Mouse (Mus musculus) stomach, embryonic 15.5 days (tissue): ENCODE data around the gene Wdr38. TPM values are rescaled to one million over a fixed set of nuclear protein-coding genes. Genes with fewer than 3 reads are reported as not detected.
"Not testable (repeated sequence)": the region's sequence is repeated elsewhere in the genome, so short reads cannot be mapped to it uniquely, and the experiment has no call there.

Experiments
- ATAC-seq: fragments of 200-750 bp; cut with Nextera tagmentation; 2 replicates; pipeline ENCODE4 v1.8.0; 2017; ENCODE audit warnings: low read depth, moderate number of reproducible peaks, moderate TSS enrichment; ENCODE audit not compliant: insufficient read depth, low FRiP score
- H3K27ac ChIP-seq: fragments of 300-500 bp; sonication (generic); 2 replicates; pipeline ENCODE4 v1.5.1; 2015; ENCODE audit warnings: mild to moderate bottlenecking, inconsistent platforms
- H3K27me3 ChIP-seq: fragments of 300-500 bp; sonication (generic); replicated peaks from 2 replicates; pipeline ENCODE4 v1.6.1; 2015; ENCODE audit warnings: inconsistent platforms
- H3K36me3 ChIP-seq: fragments of 300-500 bp; sonication (generic); 2 replicates; pipeline ENCODE4 v1.6.1; 2015; ENCODE audit warnings: inconsistent platforms
- H3K4me1 ChIP-seq: fragments of 300-500 bp; sonication (generic); 2 replicates; pipeline ENCODE4 v1.6.1; 2015; ENCODE audit warnings: inconsistent platforms
- H3K4me2 ChIP-seq: fragments of 300-500 bp; sonication (generic); 2 replicates; pipeline ENCODE4 v1.6.1; 2015; ENCODE audit warnings: mild to moderate bottlenecking, inconsistent platforms
- H3K4me3 ChIP-seq: fragments of 300-500 bp; sonication (generic); replicated peaks from 2 replicates; pipeline ENCODE4 v1.5.1; 2015; ENCODE audit warnings: inconsistent platforms
- H3K9ac ChIP-seq: fragments of 300-500 bp; sonication (generic); 2 replicates; pipeline ENCODE4 v1.6.1; 2015; ENCODE audit warnings: inconsistent platforms
- H3K9me3 ChIP-seq: fragments of 300-500 bp; sonication (generic); 2 replicates; pipeline ENCODE4 v1.6.1; 2016; ENCODE audit warnings: inconsistent platforms
- WGBS: fragments of 180-500 bp; shearing (Covaris S2); methylation state at CpG from one replicate; pipeline ENCODE4 v1.1.7; 2015; 5-methylcytosine and 5-hydroxymethylcytosine counted together
- polyA plus RNA-seq: library from polyadenylated mRNA; unstranded; fragments of >200 nt; fragmentation: Nextera tagmentation; extraction: Ambion mirVana; gene quantifications from 2 replicates; pipeline ENCODE4 v1.2.1, GENCODE M21; 2015

Wdr38 gene
- polyA plus RNA-seq, 1 experiment from 2014 or later: 1.9 TPM

DNA sequence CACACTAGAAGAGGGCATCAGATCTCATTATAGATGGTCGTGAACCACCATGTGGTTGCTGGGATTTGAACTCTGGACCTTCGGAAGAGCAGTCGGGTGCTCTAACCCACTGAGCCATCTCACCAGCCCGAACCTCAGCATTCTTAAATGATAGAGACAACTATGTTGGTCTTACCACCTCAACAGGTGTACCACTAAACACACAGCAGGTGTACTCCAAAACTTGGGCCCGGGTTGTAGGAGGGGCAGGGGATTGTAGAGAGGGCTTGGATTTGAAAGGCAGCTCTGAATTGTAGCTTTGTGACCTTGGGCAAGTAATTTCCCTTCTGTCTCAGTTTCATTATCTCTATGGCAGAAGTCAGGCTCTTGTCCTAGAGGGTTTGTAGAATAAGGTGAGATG, 12.9 kb downstream of the Wdr38 start:
- H3K9ac ChIP-seq, H3K4me2 ChIP-seq, H3K27ac ChIP-seq, H3K4me3 ChIP-seq, H3K27me3 ChIP-seq, H3K9me3 ChIP-seq, ATAC-seq: not testable (repeated sequence)
- 95% methylated on average over 5 of the region's 5 CpGs for whole genome bisulfite sequencing
- peaks cover 21% of the 10 kb centered on the region for H3K4me1 ChIP-seq
- H3K36me3 ChIP-seq: peaks cover 21% of the 10 kb centered on the region

- ATAC-seq: no peak
Measured at GRCm38 (mm10) chr2:39011264-39011663, 14.0 kb downstream of the Wdr38 start.

DNA sequence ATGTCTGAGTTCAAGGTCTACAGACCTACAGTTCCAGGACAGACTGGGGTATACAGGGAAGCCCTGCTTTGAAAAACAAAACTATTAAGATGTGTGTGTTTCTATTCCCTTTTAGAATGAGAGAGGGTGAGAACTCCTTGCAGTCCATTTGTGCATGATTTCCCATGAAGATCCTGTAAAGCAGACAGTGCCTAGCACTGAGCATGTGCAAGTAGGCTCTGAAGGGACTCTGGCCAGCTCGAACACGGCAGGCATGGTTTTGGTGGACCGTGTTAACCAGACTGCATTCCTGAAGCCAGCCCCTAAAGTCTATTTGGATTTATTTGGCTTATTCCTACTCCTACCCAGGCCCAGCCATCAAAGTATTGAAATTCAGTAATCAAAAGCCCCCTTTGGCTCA, 14.7 kb downstream of the Wdr38 start:
- H3K4me3 ChIP-seq: no peak overlapping the region
- H3K36me3 ChIP-seq: peaks cover 29% of the 10 kb centered on the region
- peaks cover 14% of the 10 kb centered on the region for H3K4me1 ChIP-seq
- H3K9ac ChIP-seq: no peak overlapping the region
- 91% methylated on average over 3 of the region's 3 CpGs for WGBS
- no peak overlapping the region for H3K4me2 ChIP-seq
- H3K27me3 ChIP-seq: no peaks in the 10 kb centered on the region
- no peak overlapping the region for H3K27ac ChIP-seq
- no peak for ATAC-seq
- no peaks in the 10 kb centered on the region for H3K9me3 ChIP-seq

More at GRCm38 (mm10) chr2:39011264-39011663, 14.0 kb downstream of the Wdr38 start:
- no peak overlapping the region for H3K27ac ChIP-seq
- H3K36me3 ChIP-seq: peaks cover 25% of the 10 kb centered on the region
- no peak overlapping the region for H3K4me2 ChIP-seq
- H3K4me3 ChIP-seq: no peak overlapping the region
- no peak overlapping the region for H3K9ac ChIP-seq
- no peaks in the 10 kb centered on the region for H3K27me3 ChIP-seq
- peaks cover 15% of the 10 kb centered on the region for H3K4me1 ChIP-seq
- no peaks in the 10 kb centered on the region for H3K9me3 ChIP-seq

- H3K36me3 ChIP-seq: peaks cover 29% of the 10 kb centered on the region
- H3K9me3 ChIP-seq: no peaks in the 10 kb centered on the region
- no peaks in the 10 kb centered on the region for H3K27me3 ChIP-seq
- no peak overlapping the region for H3K4me2 ChIP-seq
- no peak overlapping the region for H3K27ac ChIP-seq
- no peak overlapping the region for H3K4me3 ChIP-seq
- no peak overlapping the region for H3K9ac ChIP-seq
- no peak for ATAC-seq
- WGBS: 84% methylated on average over 7 of the region's 7 CpGs
- peaks cover 11% of the 10 kb centered on the region; the same call in 1 of the 2 replicates for H3K4me1 ChIP-seq
Measured at GRCm38 (mm10) chr2:39012768-39013279, 15.5 kb downstream of the Wdr38 start.

GRCm38 (mm10) chr2:39016581-39016980, 19.3 kb downstream of the Wdr38 start:
- no peak for ATAC-seq
- Histone ChIP-seq H3K27me3 (no peaks in the 10 kb centered on the region), H3K4me1 (no peaks in the 10 kb centered on the region), H3K36me3 (peaks cover 47% of the 10 kb centered on the region), H3K4me3 (no peak overlapping the region), H3K9me3 (no peaks in the 10 kb centered on the region), H3K4me2 (no peak overlapping the region), H3K27ac (no peak overlapping the region), H3K9ac (no peak overlapping the region)
- WGBS: 86% methylated on average over 3 of the region's 3 CpGs

DNA sequence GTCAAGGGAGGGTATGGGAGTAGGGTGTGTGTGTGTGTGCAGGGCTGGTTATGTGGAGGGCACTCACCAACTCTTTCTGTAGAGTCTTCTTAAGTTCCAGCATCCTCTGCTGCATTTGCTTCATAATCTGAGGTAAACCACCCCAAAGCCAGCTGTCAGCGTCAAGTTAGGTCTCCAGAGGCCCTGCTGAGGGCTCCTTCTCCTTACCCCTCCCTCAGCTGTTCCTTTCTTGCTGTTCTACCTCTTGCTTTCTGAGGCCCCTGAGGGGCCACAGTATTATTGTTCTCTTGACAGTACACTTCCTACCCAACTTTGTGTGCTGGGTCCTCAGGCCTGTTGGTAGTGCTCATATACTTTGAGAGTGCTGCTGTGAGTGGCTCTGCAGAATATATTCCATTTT, 22.7 kb downstream of the Wdr38 start:
- Histone ChIP-seq H3K4me2 (no peak overlapping the region), H3K27ac (no peak overlapping the region), H3K4me1 (no peaks in the 10 kb centered on the region), H3K9ac (no peak overlapping the region), H3K9me3 (no peaks in the 10 kb centered on the region), H3K36me3 (peaks cover 49% of the 10 kb centered on the region), H3K4me3 (no peak overlapping the region), H3K27me3 (no peaks in the 10 kb centered on the region)
- no peak for ATAC-seq
- 90% methylated on average over 1 of the region's 1 CpGs for WGBS

- Histone ChIP-seq H3K4me1 (no peaks in the 10 kb centered on the region), H3K4me3 (no peak overlapping the region), H3K36me3 (peaks cover 28% of the 10 kb centered on the region), H3K9ac (no peak overlapping the region), H3K4me2 (no peak overlapping the region), H3K27me3 (no peaks in the 10 kb centered on the region), H3K27ac (no peak overlapping the region), H3K9me3 (no peaks in the 10 kb centered on the region)
- ATAC-seq: no peak
- WGBS: 91% methylated on average over 1 of the region's 1 CpGs
Measured at GRCm38 (mm10) chr2:39031611-39032010, 34.3 kb downstream of the Wdr38 start.

- Histone ChIP-seq H3K4me1 (no peaks in the 10 kb centered on the region), H3K36me3 (peaks cover 19% of the 10 kb centered on the region)
- WGBS: 83% methylated on average over 1 of the region's 1 CpGs
Measured at GRCm38 (mm10) chr2:39040215-39040614, 42.9 kb downstream of the Wdr38 start.

GRCm38 (mm10) chr2:39048515-39048914, 51.2 kb downstream of the Wdr38 start:
- no peaks in the 10 kb centered on the region for H3K9me3 ChIP-seq
- peaks cover 16% of the 10 kb centered on the region for H3K36me3 ChIP-seq
- H3K4me2 ChIP-seq: no peak overlapping the region
- 95% methylated on average over 1 of the region's 1 CpGs for WGBS
- no peak for ATAC-seq
- no peak overlapping the region for H3K9ac ChIP-seq
- H3K4me3 ChIP-seq: no peak overlapping the region
- H3K27me3 ChIP-seq: no peaks in the 10 kb centered on the region
- no peak overlapping the region for H3K27ac ChIP-seq
- H3K4me1 ChIP-seq: no peaks in the 10 kb centered on the region

More at GRCm38 (mm10) chr2:39040215-39040614, 42.9 kb downstream of the Wdr38 start:
- H3K4me3 ChIP-seq: no peak overlapping the region
- H3K9me3 ChIP-seq: no peaks in the 10 kb centered on the region
- ATAC-seq: no peak
- no peak overlapping the region for H3K4me2 ChIP-seq
- H3K27me3 ChIP-seq: no peaks in the 10 kb centered on the region
- H3K27ac ChIP-seq: no peak overlapping the region
- no peak overlapping the region for H3K9ac ChIP-seq

Other genes with a start within 250 kb of the Wdr38 start
- 1.5 and 2.3 TPM in 2 replicates for gene Nr6a1, start 69.8 kb upstream of the Wdr38 start, polyA plus RNA-seq
- 3.5 TPM in 2 replicates for gene Olfml2a, start 65.5 kb upstream of the Wdr38 start, polyA plus RNA-seq
- gene Arpc5l, start 7.9 kb downstream of the Wdr38 start, polyA plus RNA-seq: 119 and 127 TPM in 2 replicates
- 861 and 916 TPM in 2 replicates for gene Rpl35, start 8.1 kb downstream of the Wdr38 start, polyA plus RNA-seq
- gene Golga1, start 68.1 kb downstream of the Wdr38 start, polyA plus RNA-seq: 28.8 and 30.1 TPM in 2 replicates
- gene Scai, start 193.3 kb downstream of the Wdr38 start, polyA plus RNA-seq: 8.5 and 9.6 TPM in 2 replicates
- 71.2 and 73.8 TPM in 2 replicates for gene Ppp6c, start 229.0 kb downstream of the Wdr38 start, polyA plus RNA-seq